Mouse (Mus musculus): ENCODE measurements around the gene 2610528A11Rik.
"Not testable (repeated sequence)": the region's sequence is repeated elsewhere in the genome, so short reads cannot be mapped to it uniquely, and the experiment has no call there.

2610528A11Rik gene

DNA sequence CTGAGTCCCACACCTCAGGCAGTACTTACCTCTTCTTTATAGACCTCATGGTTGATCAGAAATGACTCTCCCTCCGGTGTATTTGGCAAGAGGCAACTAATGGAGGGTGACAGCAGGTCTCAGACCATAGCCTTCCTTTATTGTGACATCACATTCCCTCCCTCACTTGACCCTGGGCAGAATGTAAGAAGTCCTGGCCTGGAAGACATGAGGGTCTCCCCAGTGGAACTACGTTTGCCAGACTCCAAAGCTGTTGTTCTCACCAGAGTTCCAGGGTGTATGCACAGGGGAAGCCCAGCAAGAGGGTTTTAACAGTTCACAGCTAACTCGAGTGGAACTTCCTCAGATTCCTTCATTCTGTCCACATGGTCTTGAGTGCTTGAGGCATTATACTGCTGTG lies at the start of gene 2610528A11Rik:
2610528A11Rik (minus strand) TSS at position 101 of the 400 bp plus-strand sequence.
- DNase-seq = no peak

- no peak for DNase-seq
Observed at GRCm38 (mm10) chr14:37163277-37163956, 49.6 kb upstream of the 2610528A11Rik start.

GRCm38 (mm10) chr14:37154391-37154790 lies 40.6 kb upstream of the 2610528A11Rik start:
- no peak for DNase-seq

GRCm38 (mm10) chr14:37139051-37139710 lies 25.4 kb upstream of the 2610528A11Rik start:
- peak; percentile 23 to 51 for DNase-seq

GRCm38 (mm10) chr14:37137596-37137995 lies 23.8 kb upstream of the 2610528A11Rik start:
- DNase-seq = not testable (repeated sequence)

- DNase-seq = no peak
Observed at GRCm38 (mm10) chr14:37136110-37136509, 22.3 kb upstream of the 2610528A11Rik start.

GRCm38 (mm10) chr14:37135671-37136070 lies 21.8 kb upstream of the 2610528A11Rik start:
- no peak for DNase-seq

GRCm38 (mm10) chr14:37135127-37135593 lies 21.3 kb upstream of the 2610528A11Rik start, which contains the start of gene Ghitm:
Gene Ghitm (minus strand): TSS chr14:37135272.
- DNase-seq = peak; percentile 98

DNA sequence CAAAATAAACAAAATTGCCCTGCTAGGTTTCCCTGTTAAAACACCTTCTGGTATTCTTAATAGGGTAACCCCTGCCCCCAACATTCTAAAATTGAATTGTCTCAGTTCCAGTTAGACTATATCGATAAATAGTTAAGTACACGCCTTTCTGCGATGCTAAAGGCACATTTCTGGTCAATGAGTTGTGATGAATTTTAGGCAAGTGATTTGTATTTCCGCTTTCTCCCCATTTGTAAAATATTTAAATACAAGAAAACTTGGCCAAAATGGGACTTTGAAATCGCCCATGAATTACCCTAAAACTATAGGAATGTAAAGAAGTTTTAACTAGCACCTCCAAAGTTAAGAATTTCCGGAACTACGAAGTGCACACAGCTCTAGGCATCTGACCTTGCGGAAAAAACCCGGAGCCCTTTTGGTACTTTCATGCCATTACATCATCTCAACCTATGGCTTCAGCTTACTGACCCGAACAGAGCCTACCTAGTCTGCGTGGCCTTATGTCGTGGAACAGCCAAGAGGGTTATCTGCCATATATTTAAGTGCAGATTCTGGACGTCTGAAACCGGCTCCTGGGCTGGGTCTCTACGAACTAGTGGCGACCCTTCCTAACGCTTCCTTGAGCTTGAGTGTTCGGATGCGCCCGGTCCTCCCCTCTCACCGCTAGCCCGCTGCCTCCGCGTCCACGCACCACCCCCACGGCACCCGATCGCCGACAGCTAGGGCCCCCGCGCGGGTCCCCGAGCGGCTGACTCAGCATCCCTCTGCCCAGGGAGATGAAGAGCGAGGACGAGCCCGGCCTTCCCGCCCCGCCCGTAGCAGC lies 20.7 kb upstream of the 2610528A11Rik start:
- DNase-seq = no peak

DNA sequence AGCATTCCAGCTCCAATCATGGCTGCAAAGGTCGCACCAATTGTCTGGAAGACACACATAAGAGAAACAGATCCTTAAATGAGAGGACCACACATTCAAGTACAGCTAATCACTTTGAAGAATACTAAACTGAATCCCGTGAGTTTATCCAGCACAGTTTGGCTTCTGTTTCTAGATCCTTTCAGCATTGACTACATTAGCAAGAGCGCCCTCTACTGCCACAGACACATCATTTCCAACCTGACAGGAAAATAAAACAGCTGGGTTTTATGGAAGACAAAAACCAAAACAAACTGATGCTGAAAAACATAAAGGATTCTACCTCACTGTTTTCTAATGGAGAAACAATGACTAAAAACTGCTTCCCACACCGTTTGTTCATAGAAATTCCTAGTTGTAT lies 13.8 kb upstream of the 2610528A11Rik start:
- peak in 1 of 2 experiments; percentile 68 for DNase-seq

DNA sequence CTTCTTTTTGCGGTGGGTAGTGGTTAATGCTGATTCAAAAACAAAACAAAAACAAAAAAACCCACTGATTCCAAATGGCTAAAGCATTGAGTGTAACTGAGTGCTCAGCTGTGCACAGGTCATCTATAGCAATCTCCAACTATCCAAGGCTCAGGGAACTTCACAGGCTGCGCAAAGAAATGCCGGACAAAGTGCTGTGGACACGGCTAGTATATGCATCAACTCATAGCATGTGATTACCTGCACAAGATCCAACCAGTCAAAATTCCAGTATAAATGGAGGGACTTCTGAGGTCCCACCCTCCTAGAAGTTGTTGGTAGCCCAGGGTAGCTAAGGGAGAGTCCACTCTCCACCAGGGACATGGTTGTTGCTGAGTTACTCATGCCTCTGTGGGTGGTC lies 5.4 kb upstream of the 2610528A11Rik start:
- no peak for DNase-seq

DNA sequence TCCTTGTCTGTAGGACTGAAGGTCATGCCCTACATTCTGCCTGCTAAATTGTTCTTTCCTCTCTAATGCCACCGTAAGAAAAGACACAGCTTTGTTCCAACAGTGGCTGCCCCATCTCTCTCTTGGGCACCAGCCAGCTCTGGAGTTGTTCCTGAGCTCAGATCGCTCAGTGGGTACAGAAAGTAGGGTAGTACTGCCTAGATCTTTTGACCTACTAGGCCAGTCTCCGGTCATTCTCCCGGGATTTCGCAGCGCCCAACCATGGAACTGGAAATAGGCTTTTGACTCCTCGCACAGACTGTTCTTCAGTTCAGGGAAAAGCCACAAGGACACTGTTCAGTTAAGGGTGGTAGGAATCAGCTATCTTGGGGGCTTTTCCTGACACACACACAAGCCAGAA lies 891 bp downstream of the 2610528A11Rik start:
- peak in 1 of 2 experiments; percentile 46 for DNase-seq

- no peak for DNase-seq
Observed at GRCm38 (mm10) chr14:37111371-37111770, 2.5 kb downstream of the 2610528A11Rik start.

GRCm38 (mm10) chr14:37110456-37110855 lies 3.4 kb downstream of the 2610528A11Rik start:
- DNase-seq = no peak

DNA sequence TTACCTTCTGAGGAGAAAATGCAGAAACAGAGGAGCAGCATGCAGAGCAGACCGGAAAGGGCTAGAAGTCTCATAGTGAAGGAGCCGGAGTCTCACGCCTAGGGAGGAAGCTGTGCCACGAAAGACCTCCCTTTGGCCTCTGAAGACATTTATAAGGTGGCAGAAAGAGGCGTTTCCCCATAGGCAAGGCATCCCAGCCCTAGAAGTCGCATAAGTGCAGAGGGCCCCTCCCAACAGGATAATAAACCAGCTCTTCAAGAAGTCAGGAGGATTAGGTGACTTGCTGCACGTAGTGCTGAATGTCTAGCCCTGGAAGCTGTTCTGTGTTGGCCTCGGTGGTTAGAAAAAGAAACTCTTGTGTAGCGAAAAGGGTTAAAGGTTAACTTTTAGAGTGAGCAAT lies 3.8 kb downstream of the 2610528A11Rik start:
- no peak for DNase-seq

DNA sequence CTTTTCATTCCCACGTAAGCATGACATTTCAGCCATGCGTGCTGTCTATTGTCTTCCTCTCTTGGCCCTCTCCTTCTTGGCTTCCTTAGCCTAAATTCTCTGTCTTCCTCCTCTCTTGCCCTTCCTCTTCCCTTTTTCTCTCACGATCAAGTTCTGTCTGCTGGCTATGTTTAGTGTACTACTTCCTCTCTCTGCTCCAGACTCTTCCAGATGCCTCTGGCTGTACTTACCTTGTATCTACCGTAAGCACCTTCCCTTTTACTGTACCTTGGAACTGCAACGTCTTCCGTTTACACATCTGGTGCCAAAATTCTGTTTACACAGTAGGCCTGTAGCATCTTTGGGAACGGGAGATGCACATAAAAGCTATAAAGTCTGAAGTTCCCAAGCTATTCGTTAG lies 4.4 kb downstream of the 2610528A11Rik start:
- no peak for DNase-seq

DNA sequence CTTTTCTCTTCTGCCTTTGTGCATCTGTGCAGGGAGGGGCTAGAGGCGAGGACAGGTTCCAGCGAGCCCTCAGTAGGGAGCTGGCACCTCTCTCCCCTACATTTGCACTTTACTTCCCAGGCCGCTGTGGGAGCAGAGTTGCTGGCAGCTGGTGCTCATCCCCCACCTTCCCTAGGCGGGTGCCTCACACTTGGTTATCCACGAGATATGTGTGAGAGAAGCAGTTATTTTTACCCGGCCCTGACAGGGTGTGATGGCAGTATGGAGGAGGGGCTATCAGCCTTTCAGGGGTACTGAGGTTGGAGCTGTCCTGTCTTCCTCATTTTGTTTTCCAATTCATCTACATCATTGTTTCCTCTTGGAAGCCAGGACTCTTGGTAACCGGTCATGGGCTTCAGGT lies 8.0 kb downstream of the 2610528A11Rik start:
- DNase-seq = no peak

DNA sequence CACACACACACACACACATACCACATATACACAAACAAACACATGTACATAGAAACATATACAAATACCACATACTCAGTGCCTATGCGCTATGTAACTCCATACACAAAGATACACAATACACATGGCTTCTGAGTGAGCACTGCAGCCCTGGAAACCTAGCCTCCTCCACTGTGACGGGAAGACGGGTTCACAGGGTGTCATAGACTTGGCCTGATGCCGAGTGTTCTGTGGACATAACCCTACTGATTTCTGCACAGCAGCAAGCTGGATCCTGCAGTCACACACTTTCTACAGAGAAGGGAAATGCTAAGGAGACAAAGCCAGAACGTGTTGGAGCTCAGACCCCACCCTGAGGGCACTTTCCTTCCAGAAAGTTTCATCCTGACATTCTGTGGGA lies 9.1 kb downstream of the 2610528A11Rik start:
- DNase-seq = peak; percentile 62 to 76

GRCm38 (mm10) chr14:37102484-37102883 lies 11.3 kb downstream of the 2610528A11Rik start:
- DNase-seq = no peak

GRCm38 (mm10) chr14:37101531-37101930 lies 12.3 kb downstream of the 2610528A11Rik start:
- DNase-seq = no peak

GRCm38 (mm10) chr14:37097956-37098530 lies 15.8 kb downstream of the 2610528A11Rik start, which contains the start of gene Cdhr1:
Gene Cdhr1 (minus strand): TSS chr14:37098347.
- peak; percentile 5 to 37 for DNase-seq

GRCm38 (mm10) chr14:37095556-37095955 lies 18.3 kb downstream of the 2610528A11Rik start:
- DNase-seq = no peak

GRCm38 (mm10) chr14:37094436-37094835 lies 19.4 kb downstream of the 2610528A11Rik start:
- DNase-seq = no peak

Measured in kidney, postnatal 25 days (tissue).